Mouse (Mus musculus) urinary bladder, postnatal 14 days (tissue): ENCODE data around the gene Pcdh15.

Experiments used
- DNase-seq: peaks from one replicate; pipeline ENCODE4 v3.0.0; 2021; ENCODE audit warnings: low spot score

Gene Pcdh15

DNA sequence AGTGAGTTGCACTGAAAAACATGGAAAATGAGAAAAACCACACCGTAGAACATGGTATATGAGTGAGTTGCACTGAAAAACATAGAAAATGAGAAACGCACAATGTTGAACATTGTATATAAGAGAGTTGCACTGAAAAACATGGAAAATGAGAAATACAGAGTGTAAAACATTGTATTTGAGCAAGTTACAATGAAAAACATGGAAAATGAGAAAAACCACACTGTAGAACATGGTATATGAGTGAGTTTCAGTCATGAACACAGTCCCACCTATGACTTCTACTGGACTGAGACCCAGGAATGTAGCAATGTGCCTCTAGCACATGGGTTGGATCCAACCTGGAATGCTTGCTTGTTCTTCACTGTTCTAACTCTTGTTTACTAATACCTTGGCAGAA lies 279.9 kb downstream of the Pcdh15 start:
- DNase-seq = no peak

DNA sequence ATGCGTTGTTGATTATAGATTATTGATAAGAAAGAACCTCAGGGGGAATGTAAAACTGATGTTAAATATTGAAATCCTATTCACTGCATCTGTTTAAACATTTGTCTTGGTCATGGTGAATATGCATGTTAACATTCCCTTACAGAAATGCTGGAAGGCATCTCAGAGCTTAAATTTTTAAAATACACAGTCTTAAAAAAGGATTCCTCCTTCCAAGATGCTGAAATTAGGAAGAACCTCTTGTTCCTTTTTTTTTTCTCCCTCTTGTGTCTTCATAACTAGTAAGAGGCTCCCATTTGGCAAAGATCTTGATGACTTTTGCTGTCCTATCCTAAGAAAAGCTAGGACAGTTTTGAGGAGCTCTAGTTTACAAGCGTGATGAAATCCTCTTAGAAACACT lies 284.9 kb downstream of the Pcdh15 start:
- no peak for DNase-seq

DNA sequence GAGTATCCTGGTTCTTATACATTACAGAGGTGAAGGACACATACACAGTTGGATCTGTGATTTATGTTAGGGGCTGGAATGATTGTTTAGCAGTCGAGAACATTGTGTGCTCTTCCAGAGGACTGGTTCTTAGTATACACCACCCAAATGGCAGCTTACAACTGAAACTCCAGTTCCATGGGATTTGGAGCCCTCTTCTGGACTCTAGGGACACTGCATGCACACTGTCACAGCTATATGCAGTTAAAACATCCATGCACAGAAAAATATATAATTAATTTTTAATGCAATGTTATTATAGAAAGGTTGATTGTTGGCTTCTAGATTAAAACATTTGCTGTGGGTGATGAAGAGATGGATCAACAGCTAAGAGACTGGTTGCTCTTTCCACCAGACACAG lies 301.3 kb downstream of the Pcdh15 start:
- DNase-seq = no peak

DNA sequence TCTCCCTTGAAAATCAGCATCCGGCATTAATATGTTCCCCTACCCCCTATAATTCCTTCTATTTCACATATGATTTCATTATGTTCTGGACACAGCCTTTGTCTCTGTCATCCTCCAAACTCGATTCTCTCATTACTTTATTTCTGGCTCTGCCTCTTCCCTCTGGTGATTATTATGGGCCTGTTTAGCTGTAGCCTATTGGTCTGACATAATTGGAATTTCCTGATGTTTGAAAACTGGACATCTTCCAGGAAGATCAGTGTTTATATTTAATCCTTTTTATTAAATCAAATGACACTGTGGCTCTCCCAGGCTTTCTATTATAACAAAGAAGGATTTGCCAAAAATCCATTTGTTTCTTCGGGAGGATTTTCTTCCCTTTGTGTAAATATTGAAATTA lies 326.3 kb downstream of the Pcdh15 start:
- no peak for DNase-seq

DNA sequence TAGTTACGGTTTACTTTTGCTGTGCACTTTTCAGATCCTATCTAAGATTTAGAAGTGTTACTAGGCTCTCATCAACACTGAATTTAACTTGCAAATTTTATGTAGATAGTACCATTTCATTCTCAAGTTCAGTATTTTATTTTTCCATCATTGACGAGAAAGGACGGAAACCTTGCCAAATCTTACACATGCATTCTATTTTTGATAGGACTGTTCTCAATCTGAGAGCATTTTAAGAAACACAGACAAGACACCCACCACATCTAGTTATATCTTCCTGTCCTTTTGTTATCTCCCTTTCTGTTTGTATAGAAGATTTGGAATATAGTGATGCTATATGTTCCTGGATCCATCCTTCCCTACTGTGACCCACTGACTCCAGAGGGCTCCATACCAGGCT lies 332.2 kb downstream of the Pcdh15 start:
- no peak for DNase-seq

DNA sequence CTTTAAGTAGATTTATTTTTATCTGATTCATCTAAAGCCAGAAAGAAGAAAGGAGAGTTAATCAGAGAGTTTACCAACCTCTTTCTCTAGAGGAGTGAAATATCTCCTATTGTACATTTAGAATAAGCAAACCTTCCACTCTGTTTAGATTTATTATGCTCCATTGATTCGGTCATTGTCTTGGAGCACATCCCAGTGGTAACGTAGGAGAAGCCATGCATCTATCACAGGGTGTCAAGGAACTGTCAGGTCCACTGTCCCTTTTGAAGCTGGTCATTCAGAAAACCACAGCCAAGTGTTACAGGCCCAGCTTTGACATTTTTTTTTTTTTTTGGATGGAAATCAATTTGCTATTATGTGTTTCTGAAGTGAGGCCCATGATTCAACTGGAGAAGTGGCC lies 384.9 kb downstream of the Pcdh15 start:
- DNase-seq = no peak

DNA sequence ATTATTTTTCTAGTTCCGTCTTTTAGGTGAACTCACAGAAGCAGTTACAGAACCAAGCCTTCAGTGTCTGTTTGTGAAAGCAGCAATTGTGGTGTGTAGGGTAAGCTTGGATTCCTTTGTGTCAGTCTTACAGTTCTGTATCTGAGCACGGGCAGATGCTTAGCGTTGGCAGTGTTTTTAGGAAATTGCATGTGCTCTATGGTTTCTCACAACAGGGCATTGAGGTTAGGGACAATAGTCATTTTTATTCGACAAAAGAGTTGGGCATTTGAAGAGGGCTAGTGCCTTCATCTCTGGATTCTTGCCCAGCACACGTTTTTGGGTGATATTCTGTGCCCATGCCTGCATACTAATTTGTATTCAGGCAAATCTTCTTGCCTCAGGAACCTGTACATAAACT lies 392.5 kb downstream of the Pcdh15 start:
- DNase-seq = no peak

DNA sequence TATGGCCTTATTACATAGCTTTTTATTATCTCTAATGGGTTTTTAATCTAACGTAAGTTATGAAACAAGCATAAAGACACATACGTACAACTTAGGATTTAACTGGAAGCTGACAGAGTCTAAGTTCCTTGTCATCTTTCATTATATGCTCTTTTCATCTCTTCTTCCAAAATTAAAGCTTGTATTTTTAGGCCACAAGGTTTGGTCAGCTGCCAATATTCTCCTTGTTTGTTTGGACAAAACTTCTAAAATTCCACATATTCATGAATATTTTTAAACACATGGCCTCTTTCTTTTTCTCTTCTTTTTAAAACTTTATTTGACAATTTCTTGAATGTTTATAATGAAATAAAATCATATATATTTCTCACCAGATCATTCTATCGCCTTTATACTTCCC lies 415.7 kb downstream of the Pcdh15 start:
- DNase-seq = no peak

DNA sequence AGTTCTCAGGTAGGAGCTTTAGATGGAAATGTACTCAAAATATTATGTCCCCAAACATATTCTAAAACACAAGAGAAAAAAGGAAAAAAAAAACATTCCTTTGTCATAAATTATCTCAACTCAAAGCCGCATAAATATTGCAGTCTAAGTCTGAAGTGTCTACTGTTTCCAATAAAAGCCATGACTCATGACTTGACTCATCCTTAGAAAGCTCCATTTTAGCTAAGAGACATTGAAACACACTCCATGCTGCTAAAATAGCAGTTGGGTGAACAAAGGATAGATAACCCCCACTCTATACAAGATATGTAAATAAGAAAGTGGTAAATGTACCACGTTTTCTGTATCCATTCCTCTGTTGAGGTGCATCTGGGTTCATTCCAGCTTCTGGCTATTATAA lies 416.6 kb downstream of the Pcdh15 start:
- no peak for DNase-seq

DNA sequence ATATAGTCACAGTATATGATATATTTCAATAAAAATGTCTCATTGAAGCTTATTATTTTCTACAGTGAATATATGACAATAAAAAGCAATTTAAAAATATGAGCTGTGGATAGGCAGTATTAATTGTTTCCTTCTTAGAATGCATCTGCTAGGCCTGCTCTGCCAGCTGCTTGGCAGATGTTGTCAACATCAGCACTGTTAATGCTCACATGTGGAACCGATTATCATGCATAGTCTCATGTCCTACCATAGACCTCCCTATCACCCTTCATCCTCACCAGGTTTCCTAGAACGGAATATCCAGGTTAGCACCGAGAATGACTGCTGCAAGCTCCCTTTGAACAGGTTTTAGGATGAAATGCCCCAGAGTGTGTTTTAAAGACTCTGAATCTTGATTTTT lies 420.3 kb downstream of the Pcdh15 start:
- no peak for DNase-seq

DNA sequence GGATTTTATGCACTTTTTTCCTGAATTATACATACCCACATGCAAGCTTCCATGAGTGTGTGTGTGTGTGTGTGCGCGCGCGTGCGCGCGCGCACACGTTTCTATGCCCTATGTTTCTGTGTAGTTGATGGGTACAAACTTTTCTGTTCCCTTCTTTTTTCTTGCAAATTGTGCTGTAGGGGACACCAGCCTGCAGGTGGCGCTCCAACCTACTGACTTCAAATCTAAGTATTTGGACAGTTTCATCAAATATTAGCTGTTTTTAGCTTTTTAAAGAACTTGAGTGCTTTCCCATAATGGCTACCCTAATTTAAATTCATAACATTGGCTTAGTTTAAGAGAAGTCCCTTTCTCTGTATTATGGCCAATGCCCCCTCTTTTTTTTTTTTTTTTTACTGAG lies 453.7 kb downstream of the Pcdh15 start:
- no peak for DNase-seq

DNA sequence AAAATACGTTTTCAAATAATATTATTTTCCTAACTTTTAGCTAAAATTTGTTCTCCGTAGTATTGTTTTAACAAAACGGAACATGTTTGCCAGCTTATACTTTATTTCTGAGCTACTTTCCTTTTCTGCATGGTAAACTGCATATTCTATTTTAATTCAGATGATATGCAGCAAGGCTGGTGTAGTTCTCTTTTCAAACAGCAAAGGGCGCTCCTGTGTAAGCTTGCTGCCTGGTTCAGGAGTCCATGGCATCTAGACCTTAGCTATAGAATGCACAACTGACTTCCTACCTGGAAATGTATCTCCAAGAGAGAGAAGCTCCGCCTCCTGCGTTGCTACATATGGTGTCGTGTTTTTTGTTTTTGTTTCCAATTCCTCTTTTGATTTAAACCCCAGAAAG lies 465.1 kb downstream of the Pcdh15 start:
- DNase-seq = no peak

DNA sequence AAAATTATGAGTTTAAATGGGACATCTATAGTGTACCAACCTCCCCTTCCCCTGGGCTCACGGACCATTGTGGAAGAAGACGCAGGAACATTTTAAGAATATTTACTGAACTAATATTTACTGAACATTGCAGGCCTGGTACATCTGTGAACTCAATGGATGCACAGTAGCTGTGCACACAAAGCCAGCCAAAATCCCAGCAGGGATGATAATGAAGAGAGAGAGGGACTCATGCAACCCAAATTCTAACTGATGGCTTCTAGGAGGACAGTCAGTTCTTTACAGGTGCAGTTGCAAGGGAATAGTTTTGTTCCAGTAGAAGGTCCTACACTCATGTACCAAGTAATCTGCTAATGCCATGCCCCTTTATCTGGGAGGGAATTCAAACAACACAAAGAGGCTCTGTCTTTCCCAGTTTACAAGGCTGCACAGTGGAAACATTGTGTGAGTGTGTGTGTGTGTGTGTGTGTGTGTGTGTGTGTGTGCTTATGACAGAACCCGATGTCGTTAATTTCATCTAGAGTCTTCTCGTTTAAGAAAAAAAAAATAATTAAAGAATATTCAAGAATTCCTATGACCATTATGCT lies 475.7 kb downstream of the Pcdh15 start:
- no peak for DNase-seq

DNA sequence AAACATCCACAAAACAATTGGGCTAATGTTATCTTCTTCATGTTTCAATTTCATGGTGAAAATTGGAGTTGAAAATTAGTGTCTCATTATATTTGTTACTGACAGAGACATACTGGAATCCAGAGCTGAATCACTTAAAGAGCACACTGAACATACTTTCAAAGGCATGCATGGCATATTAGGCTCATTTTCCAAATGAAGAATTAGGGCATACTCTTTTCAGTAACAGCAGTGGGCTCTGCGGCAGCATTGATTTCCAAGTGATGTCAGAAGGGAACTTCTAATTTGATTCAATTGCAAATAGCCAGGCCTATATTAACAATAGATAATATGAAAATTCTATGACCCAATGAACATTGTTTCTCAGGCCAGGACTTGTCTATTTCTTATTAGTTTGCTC lies 568.4 kb downstream of the Pcdh15 start:
- DNase-seq = no peak

DNA sequence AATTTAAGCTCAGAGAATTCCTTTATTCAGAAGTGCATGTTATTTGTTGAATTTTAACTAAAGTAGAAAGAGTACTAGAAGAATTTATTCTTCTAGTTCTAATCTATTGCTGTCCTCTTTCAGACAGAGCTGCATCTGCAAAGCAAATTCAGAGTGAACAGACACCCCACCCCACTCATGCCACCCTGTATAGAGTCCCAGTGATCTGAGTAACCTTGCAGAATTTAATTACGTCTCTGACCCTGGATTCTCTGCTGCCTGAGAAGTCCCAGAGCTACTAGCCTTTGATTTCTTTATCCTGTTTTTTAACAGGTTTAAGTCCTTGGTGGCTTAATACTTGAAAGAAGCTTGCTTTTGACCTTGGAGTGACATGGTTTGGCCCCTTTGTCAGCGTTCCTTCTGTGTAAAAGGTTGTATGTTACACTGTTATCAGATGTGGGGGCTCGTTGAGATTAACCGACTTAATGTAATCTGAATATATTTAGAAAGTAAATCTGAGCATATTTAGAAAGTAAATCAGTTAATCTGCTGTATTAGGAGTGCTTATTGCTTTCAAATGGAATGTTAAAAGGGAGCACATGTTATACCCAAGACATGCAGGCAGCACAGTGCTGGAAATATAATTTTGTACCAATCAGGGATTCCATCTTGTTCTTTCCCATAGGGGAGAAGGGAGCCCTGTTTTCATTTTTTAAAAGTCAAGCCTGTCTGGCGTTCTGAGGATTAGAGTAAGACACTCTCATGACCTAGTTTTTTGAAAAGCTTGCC lies 601.6 kb downstream of the Pcdh15 start:
- DNase-seq = no peak

DNA sequence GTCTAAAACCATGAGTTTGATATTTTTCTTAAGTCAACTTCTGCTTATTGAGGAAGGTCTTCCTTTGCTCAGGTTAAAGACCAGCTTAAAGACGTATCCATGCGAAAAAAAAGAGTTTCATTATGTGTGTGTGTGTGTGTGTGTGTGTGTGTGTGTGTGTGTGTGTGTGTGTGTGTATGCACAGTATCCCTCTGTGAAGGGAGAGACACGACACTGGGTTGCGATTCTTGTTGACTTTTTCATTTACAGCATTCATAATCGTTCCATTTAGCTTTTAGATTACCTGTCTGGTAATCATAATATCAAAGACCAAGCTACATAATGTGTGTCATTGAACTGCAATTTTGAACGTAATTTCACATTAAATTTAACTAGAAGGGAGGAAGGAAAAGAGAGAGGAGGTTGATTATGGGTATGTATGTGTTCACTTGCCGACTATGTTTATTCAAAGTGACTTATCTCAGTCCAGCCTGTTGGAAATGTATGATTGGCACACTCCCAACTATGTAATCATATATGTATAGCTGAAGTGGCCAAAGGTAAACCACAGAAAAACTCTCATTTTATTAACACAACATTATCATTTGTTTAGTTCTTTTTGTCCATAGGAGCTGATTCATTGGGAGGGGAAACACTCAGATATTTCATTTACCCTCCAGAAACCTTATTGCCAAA lies 626.6 kb downstream of the Pcdh15 start:
- DNase-seq = no peak

DNA sequence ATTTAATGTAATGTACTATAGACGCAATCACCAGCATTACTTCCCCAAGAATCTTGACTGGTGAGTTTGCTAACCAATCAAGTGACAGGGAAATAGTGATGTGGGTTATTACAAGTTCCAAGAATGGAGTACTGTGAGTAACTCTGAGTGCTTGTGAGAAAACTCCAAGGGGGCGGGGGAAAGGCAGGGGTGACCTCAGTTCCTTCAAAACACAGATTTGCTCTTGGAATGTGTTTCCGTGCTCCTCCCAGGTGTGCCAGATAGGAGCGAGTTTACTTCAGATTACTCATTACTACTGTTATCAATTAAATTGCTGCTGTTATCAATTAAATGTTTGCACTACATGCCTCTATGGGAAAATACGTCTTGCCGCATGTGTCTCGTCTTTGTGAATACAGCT lies 634.1 kb downstream of the Pcdh15 start:
- DNase-seq = no peak

DNA sequence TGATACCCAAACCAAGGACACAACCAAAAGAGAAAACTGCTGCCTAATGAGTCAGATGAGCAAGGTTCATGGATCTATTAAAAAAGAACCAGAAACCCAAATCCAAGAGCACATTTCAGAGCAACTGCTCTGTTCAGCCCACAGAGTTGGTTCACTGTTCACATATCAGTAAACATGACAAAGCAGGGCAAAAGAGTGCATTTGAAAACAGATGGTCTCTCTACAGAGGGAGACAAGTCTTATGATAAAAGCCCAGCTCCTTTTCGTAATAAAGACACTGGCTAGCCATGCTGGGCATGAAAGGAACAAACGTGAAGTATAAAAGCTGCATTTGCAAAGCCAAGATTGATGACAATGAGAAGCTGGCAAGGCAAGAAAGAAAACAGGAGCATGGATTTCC lies 649.9 kb downstream of the Pcdh15 start:
- DNase-seq = no peak

DNA sequence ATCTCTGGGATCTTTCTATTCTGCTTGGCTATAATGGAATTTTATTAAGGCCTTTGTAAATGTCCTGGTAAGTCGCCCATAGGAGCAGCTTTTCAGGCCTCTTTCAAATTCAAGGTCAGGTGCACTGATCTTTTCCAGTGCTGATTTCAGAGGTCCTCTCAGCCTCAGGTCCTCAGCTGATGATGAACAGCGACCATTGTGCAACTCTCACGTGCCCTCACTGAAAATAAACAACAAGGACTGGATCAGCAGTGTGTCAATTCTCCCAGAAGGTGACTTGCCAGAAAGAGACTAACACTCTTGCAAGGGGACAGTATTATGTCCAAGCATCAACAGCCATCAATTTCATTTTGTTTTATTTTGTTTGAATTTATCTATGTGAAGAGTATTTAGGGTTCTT lies 654.7 kb downstream of the Pcdh15 start:
- no peak for DNase-seq

DNA sequence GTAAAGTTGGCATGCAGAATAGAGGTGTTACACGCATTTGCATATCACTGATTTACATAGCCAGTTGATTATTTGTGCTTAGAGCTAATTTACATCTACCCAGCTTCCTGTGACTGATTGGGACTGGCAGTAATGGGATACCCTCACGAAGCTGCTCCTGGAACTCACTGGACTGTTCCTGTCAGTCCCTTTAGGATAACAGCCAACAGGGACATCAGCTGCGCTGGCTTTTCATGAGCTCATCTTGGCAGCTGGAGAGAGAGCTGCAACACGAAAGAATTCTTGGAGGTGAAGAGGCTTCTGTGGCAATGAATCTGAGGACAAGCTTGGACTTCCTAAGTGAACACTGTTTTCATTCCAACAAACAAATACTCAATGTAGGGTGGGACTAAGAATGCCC lies 683.8 kb downstream of the Pcdh15 start:
- no peak for DNase-seq

DNA sequence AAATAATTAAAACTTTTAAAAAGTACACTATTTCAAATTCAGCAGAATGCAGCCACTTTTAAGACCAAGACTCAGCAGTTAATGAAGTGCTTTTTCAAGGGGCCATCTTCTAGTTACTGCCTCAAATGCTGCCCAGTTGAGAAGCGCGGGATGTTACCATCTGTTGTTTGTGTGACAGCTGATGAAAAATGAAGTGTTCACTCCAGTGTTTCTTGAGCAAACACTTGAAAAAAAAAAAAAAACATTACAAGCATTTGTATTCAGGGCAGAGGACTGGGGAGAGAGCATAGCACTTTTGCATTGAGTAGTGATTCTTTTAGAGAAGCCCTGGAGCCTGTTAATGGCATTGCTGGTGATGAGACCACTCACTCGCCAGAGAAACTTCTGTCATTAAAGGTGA lies 689.0 kb downstream of the Pcdh15 start:
- no peak for DNase-seq

DNA sequence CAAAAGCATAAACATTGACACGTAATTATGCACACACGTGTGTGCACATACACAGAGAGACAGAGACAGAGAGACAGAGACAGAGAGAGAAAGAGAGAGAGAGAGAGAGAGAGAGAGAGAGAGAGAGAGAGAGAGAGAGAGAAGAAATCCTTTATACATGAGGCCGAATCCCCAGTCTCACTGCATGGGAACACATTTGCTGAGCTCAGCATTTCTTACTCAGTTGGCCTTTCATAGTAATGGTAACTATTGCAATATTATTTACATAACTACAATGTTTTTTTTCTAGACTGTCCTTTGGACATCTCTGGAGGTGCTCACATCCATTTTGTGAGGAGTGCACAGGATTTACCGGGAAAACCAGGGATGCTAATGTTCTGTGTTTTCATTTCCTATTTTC lies 705.9 kb downstream of the Pcdh15 start:
- DNase-seq = no peak

DNA sequence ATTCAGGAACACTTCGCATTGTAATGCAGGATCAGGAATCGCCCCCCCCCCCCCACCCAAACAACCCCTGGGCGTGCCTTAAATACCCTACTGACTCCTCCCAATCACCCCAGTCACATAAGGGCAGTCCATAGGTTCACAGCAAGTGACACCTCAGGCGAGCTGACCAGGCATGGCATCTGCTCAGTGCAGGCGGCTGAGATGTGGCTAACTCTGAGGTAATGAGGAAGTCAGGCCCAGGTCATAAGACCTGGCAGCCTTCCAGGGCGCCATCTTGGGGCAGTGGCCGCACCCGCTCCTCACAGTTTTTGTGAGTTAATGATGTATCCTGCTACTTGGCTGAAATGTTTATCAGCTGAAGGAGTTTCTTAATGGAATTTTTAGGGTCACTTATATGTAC lies 713.2 kb downstream of the Pcdh15 start:
- DNase-seq = no peak
